Mouse (Mus musculus) embryonic facial prominence, embryonic 11.5 days (tissue): ENCODE results near the gene Med25. TPM values are rescaled to one million over a fixed set of nuclear protein-coding genes. Genes with fewer than 3 reads are reported as not detected.

Source experiments
- ATAC-seq: fragments of 200-750 bp; cut with Nextera tagmentation; replicated peaks from 2 replicates; pipeline ENCODE4 v1.8.0; 2017; ENCODE audit warnings: low read depth; ENCODE audit not compliant: insufficient number of reproducible peaks, low FRiP score, low TSS enrichment
- DNase-seq: peaks from one replicate; pipeline ENCODE4 v3.0.0-alpha.2; 2015; ENCODE audit warnings: low spot score
- H3K27ac ChIP-seq: fragments of 300-500 bp; sonication (generic); replicated peaks from 2 replicates; pipeline ENCODE4 v1.5.1; 2014; ENCODE audit warnings: mild to moderate bottlenecking, low read depth, low read length, control low read depth
- H3K27me3 ChIP-seq: fragments of 300-500 bp; sonication (generic); 2 replicates; pipeline ENCODE4 v1.6.1; 2014; ENCODE audit warnings: mild to moderate bottlenecking, low read length, moderate library complexity, mixed read lengths; ENCODE audit not compliant: control insufficient read depth, insufficient read depth
- H3K36me3 ChIP-seq: fragments of 300-500 bp; sonication (generic); replicated peaks from 2 replicates; pipeline ENCODE4 v1.6.1; 2014; ENCODE audit warnings: low read depth, mild to moderate bottlenecking, low read length, moderate library complexity, mixed read lengths; ENCODE audit not compliant: control insufficient read depth, insufficient read depth
- H3K4me1 ChIP-seq: fragments of 300-500 bp; sonication (generic); 2 replicates; pipeline ENCODE4 v1.6.1; 2014; ENCODE audit warnings: low read length, mixed read lengths; ENCODE audit not compliant: control insufficient read depth, insufficient read depth
- H3K4me2 ChIP-seq: fragments of 300-500 bp; sonication (generic); 2 replicates; pipeline ENCODE4 v1.6.1; 2014; ENCODE audit warnings: low read depth, mild to moderate bottlenecking, control low read depth, low read length, moderate library complexity
- H3K4me3 ChIP-seq: fragments of 300-500 bp; sonication (generic); 2 replicates; pipeline ENCODE4 v1.5.1; 2014; ENCODE audit warnings: low read depth, low read length, control low read depth
- H3K9ac ChIP-seq: fragments of 300-500 bp; sonication (generic); replicated peaks from 2 replicates; pipeline ENCODE4 v1.6.1; 2014; ENCODE audit warnings: mild to moderate bottlenecking, control low read depth, low read length
- H3K9me3 ChIP-seq: fragments of 300-500 bp; sonication (generic); replicated peaks from 2 replicates; pipeline ENCODE4 v1.6.1; 2016; ENCODE audit warnings: mild to moderate bottlenecking, low read length, inconsistent platforms, mixed read lengths; ENCODE audit not compliant: control insufficient read depth
- WGBS: fragments of 180-500 bp; shearing (Covaris S2); extraction: QIAGEN DNeasy Blood & Tissue Kit; methylation state at CpG from one replicate; pipeline ENCODE4 v1.1.7; 2014; 5-methylcytosine and 5-hydroxymethylcytosine counted together
- microRNA counts: library from miRNA; unstranded; fragments of <30 nt; microRNA quantifications from one replicate; lab custom pipeline; 2016
- microRNA-seq: library from miRNA; unstranded; fragments of <30 nt; microRNA quantifications from one replicate; pipeline ENCODE4, GENCODE M21; 2016; ENCODE audit warnings: borderline number of aligned reads
- polyA plus RNA-seq: library from polyadenylated mRNA; unstranded; fragments of >200 nt; fragmentation: Nextera tagmentation; extraction: Ambion mirVana; gene quantifications from 2 replicates; pipeline ENCODE4 v1.2.1, GENCODE M21; 2014

The Med25 gene
- polyA plus RNA-seq, 1 experiment from 2014 or later = 44.5 TPM

- no peak overlapping the region for H3K27ac ChIP-seq
- no peak overlapping the region for H3K9ac ChIP-seq
- peaks cover 9% of the 10 kb centered on the region for H3K27me3 ChIP-seq
- H3K4me3 ChIP-seq = no peak overlapping the region
- H3K36me3 ChIP-seq = no peaks in the 10 kb centered on the region; the same call in 1 of the 2 replicates
- DNase-seq (no peak), ATAC-seq (no peak)
- peaks cover 5% of the 10 kb centered on the region; the same call in 1 of the 2 replicates for H3K4me1 ChIP-seq
- H3K9me3 ChIP-seq = no peaks in the 10 kb centered on the region
- H3K4me2 ChIP-seq = no peak overlapping the region
- 81% methylated on average over 9 of the region's 9 CpGs for WGBS
Observed at GRCm38 (mm10) chr7:44836423-44837053, 56.0 kb downstream of the Med25 start.

GRCm38 (mm10) chr7:44836016-44836404 lies 56.5 kb downstream of the Med25 start:
- H3K27me3 ChIP-seq = peaks cover 9% of the 10 kb centered on the region
- no peaks in the 10 kb centered on the region for H3K9me3 ChIP-seq
- no peak overlapping the region for H3K27ac ChIP-seq
- H3K9ac ChIP-seq = no peak overlapping the region
- H3K4me3 ChIP-seq = no peak overlapping the region
- H3K4me1 ChIP-seq = peaks cover 5% of the 10 kb centered on the region; the same call in 1 of the 2 replicates
- H3K36me3 ChIP-seq = peaks cover 2% of the 10 kb centered on the region; the same call in 1 of the 2 replicates
- DNase-seq = no peak
- no peak overlapping the region for H3K4me2 ChIP-seq
- 56% methylated on average over 3 of the region's 3 CpGs for WGBS
- ATAC-seq = no peak

GRCm38 (mm10) chr7:44835373-44836015 lies 57.0 kb downstream of the Med25 start:
- Histone ChIP-seq H3K4me3 (no peak overlapping the region), H3K4me2 (no peak overlapping the region), H3K9me3 (no peaks in the 10 kb centered on the region), H3K27me3 (peaks cover 6% of the 10 kb centered on the region), H3K4me1 (peaks cover 5% of the 10 kb centered on the region; the same call in 1 of the 2 replicates), H3K36me3 (peaks cover 8% of the 10 kb centered on the region; the same call in 1 of the 2 replicates), H3K27ac (no peak overlapping the region), H3K9ac (no peak overlapping the region)
- WGBS = 100% methylated on average over 1 of the region's 1 CpGs
- DNase-seq (no peak), ATAC-seq (no peak)

GRCm38 (mm10) chr7:44832763-44833162 lies 59.7 kb downstream of the Med25 start:
- H3K4me1 ChIP-seq = no peaks in the 10 kb centered on the region
- H3K4me3 ChIP-seq = no peak overlapping the region
- H3K9me3 ChIP-seq = no peaks in the 10 kb centered on the region
- ATAC-seq = no peak
- peaks cover 28% of the 10 kb centered on the region for H3K36me3 ChIP-seq
- H3K27ac ChIP-seq = no peak overlapping the region
- no peak for DNase-seq
- H3K4me2 ChIP-seq = no peak overlapping the region
- no peaks in the 10 kb centered on the region for H3K27me3 ChIP-seq
- H3K9ac ChIP-seq = no peak overlapping the region
- 81% methylated on average over 4 of the region's 4 CpGs for WGBS

- H3K27me3 ChIP-seq = no peaks in the 10 kb centered on the region
- no peak overlapping the region for H3K4me3 ChIP-seq
- H3K9ac ChIP-seq = no peak overlapping the region
- no peaks in the 10 kb centered on the region for H3K9me3 ChIP-seq
- WGBS = 92% methylated on average over 5 of the region's 5 CpGs
- ATAC-seq (no peak), DNase-seq (no peak)
- H3K4me2 ChIP-seq = no peak overlapping the region
- no peak overlapping the region for H3K27ac ChIP-seq
- H3K36me3 ChIP-seq = peaks cover 28% of the 10 kb centered on the region
- no peaks in the 10 kb centered on the region for H3K4me1 ChIP-seq
Observed at GRCm38 (mm10) chr7:44828706-44829105, 63.8 kb downstream of the Med25 start.

GRCm38 (mm10) chr7:44826771-44827170 lies 65.7 kb downstream of the Med25 start:
- H3K4me1 ChIP-seq = no peaks in the 10 kb centered on the region
- no peak for DNase-seq
- H3K9me3 ChIP-seq = no peaks in the 10 kb centered on the region
- H3K4me3 ChIP-seq = no peak overlapping the region
- ATAC-seq = no peak
- WGBS = 81% methylated on average over 3 of the region's 3 CpGs
- H3K27ac ChIP-seq = no peak overlapping the region
- H3K27me3 ChIP-seq = no peaks in the 10 kb centered on the region
- H3K9ac ChIP-seq = no peak overlapping the region
- no peak overlapping the region for H3K4me2 ChIP-seq
- peaks cover 28% of the 10 kb centered on the region for H3K36me3 ChIP-seq

MicroRNAs encoded within 50 kb of the gene (microRNA counts, 519-probe panel; counts per million panel counts)
- microRNA mmu-miR-707 (lab: Ali Mortazavi, UCI) = not detected

Small RNAs within 50 kb of the gene (microRNA-seq; reads per million reads assigned to microRNA genes)
- not detected for gene Mir707

Other genes with a start within 250 kb of the Med25 start
- gene Myh14, start 221.9 kb downstream of the Med25 start, polyA plus RNA-seq = 2.1 and 4.5 TPM in 2 replicates
- gene Izumo2, start 184.0 kb downstream of the Med25 start, polyA plus RNA-seq = not detected in 2 replicates
- 32.3 and 38.0 TPM in 2 replicates for gene Vrk3, start 144.3 kb downstream of the Med25 start, polyA plus RNA-seq
- gene Zfp473, start 141.7 kb downstream of the Med25 start, polyA plus RNA-seq = 3.3 and 3.6 TPM in 2 replicates
- 66.9 and 72.6 TPM in 2 replicates for gene Nup62, start 76.6 kb downstream of the Med25 start, polyA plus RNA-seq
- gene Il4i1, start 76.3 kb downstream of the Med25 start, polyA plus RNA-seq = 0.52 and 1.9 TPM in 2 replicates
- gene Atf5, start 76.1 kb downstream of the Med25 start, polyA plus RNA-seq = 2.9 and 3.1 TPM in 2 replicates
- gene Akt1s1, start 43.7 kb downstream of the Med25 start, polyA plus RNA-seq = 32.4 and 42.5 TPM in 2 replicates
- 55.1 and 75.1 TPM in 2 replicates for gene Tbc1d17, start 43.6 kb downstream of the Med25 start, polyA plus RNA-seq
- 21.6 and 25.3 TPM in 2 replicates for gene Pnkp, start 35.6 kb downstream of the Med25 start, polyA plus RNA-seq
- 350 and 370 TPM in 2 replicates for gene Ptov1, start 22.9 kb downstream of the Med25 start, polyA plus RNA-seq
- 11.8 and 13.2 TPM in 2 replicates for gene Fuz, start 3.4 kb upstream of the Med25 start, polyA plus RNA-seq
- 70.1 and 70.3 TPM in 2 replicates for gene Ap2a1, start 36.8 kb upstream of the Med25 start, polyA plus RNA-seq
- gene Tsks, start 50.5 kb upstream of the Med25 start, polyA plus RNA-seq = 0.21 TPM in 1 of 2 replicates, not detected in the other
- gene Cpt1c, start 82.1 kb upstream of the Med25 start, polyA plus RNA-seq = 14.3 and 17.1 TPM in 2 replicates
- gene Prmt1, start 93.9 kb upstream of the Med25 start, polyA plus RNA-seq = 289 and 293 TPM in 2 replicates
- gene Irf3, start 104.9 kb upstream of the Med25 start, polyA plus RNA-seq = 62.4 and 71.9 TPM in 2 replicates
- 69.9 and 71.7 TPM in 2 replicates for gene Bcl2l12, start 106.0 kb upstream of the Med25 start, polyA plus RNA-seq
- 40.0 and 41.1 TPM in 2 replicates for gene Scaf1, start 123.7 kb upstream of the Med25 start, polyA plus RNA-seq
- 18.5 and 23.9 TPM in 2 replicates for gene Rras, start 125.2 kb upstream of the Med25 start, polyA plus RNA-seq
- gene Prr12, start 160.2 kb upstream of the Med25 start, polyA plus RNA-seq = 10.9 and 11.8 TPM in 2 replicates
- gene Nosip, start 169.7 kb upstream of the Med25 start, polyA plus RNA-seq = 59.2 and 63.8 TPM in 2 replicates
- gene Prrg2, start 170.0 kb upstream of the Med25 start, polyA plus RNA-seq = 17.9 and 20.3 TPM in 2 replicates
- gene Rcn3, start 199.5 kb upstream of the Med25 start, polyA plus RNA-seq = 221 and 234 TPM in 2 replicates
- gene Fcgrt, start 211.1 kb upstream of the Med25 start, polyA plus RNA-seq = 12.6 TPM in 2 replicates
- gene Rps11, start 231.7 kb upstream of the Med25 start, polyA plus RNA-seq = 1,561 and 1,602 TPM in 2 replicates
- 1,418 and 1,436 TPM in 2 replicates for gene Rpl13a, start 236.0 kb upstream of the Med25 start, polyA plus RNA-seq
- 0.20 TPM in 1 of 2 replicates, not detected in the other for gene Gm45713, start 243.5 kb upstream of the Med25 start, polyA plus RNA-seq
- 0.52 and 0.67 TPM in 2 replicates for gene Flt3l, start 243.7 kb upstream of the Med25 start, polyA plus RNA-seq